Mouse (Mus musculus): Measurements from ENCODE around the gene Slc52a3.
A peak's percentile ranks its signal among the peaks of the same experiment; 100 is the strongest.

DNA sequence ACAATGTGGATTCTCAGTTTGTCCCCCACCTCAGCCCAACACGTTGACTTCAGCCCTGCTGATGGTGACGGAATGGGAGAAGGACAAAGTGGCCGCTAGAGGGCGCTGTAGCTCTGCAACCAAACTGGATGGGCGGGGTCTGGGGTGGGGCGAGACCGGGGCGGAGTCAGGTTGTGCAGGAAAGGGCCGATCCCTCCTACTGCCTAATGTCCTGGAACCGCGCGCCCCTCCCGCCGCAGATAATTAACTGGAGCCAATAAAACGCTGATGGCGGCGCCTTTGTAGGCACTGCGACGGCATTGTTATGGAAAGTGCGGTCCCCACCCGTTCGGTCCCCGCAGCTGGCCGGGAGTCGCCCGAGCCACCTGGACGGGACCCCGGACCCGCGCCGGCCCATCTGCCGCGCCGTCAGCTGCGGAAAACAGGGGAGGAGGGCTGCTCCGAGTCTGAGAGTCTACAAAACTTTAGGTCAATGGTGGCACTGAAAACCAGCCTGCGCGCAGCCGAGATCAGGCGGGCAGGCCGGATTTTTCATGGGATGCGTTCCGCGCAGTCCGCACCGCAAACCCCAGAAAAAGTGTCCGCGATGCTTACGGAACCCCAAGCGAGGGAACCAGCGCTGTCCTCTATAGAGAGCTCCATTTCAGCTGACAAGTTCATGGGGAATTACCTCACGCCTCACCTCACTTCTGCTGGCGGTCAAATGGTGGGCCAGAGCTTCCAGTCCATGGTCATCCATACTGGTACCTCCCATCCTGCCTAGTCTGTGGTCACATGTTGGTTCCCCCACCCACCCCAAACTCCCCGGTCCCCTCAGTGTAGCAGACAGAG lies 33.2 kb downstream of the Slc52a3 start:
- TF ChIP-seq CTCF (IDR thresholded peaks at IDR 0.05; ENCODE audit: borderline replicate concordance, extremely low read depth, insufficient read depth, insufficient read length) (peak; percentile 95), POLR2A (IDR thresholded peaks at IDR 0.05; ENCODE audit: borderline replicate concordance, extremely low read depth, insufficient read depth, insufficient read length, poor library complexity, severe bottlenecking) (peak; percentile 45; the same call in 1 of the 2 replicates)

All from brain, embryonic 14.5 days (tissue).